Mouse (Mus musculus): Measurements from ENCODE around the gene Smg7.

Smg7 gene

GRCm38 (mm10) chr1:152807619-152808391 lies 94.6 kb downstream of the Smg7 start:
- no peak for DNase-seq (ENCODE audit: low spot score)

DNA sequence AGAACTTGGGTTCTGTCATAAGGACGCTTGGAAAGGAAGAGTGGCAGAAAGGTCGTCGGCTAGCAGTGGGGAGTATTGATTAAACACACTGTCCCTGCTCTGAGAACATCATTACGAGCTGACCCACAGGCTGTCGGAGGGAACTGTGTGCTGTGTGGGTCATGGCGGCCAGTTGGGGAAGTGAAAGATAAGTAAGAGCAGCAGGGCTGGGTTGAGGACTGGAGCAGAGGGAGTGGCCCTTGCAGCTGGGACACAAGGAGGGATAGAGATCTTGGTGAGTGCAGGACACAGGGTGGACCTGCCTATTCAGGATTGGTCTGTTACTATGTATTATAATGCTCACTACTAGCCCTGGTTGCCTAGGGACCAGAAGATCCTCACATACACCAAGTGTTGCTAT lies 97.5 kb downstream of the Smg7 start:
- DNase-seq (ENCODE audit: low spot score): no peak

- DNase-seq (ENCODE audit: low spot score): no peak
Observed at GRCm38 (mm10) chr1:152800633-152801176, 101.7 kb downstream of the Smg7 start.

DNA sequence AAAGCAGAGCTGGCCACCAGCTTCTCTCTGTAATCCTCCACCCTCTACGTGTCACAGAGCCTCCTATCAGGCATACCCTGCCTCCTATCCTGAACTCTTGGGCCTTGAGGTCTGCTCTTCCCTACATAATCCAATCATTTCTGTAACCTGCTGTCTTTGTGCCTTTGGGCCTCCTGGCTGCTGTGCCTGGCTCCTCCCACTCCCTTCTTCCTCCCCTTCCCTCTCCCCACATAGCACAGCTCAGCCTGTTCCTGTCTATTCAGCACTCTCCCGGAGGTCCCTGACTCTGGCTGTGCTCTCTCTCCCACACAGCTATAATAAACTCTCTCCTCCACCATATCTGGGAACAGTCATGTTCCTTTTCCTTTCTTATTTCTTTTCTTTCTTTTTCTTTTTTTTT lies 102.5 kb downstream of the Smg7 start, which contains the start of gene Ncf2:
Ncf2 (plus strand) TSS at position 298 of the 400 bp plus-strand sequence.
- DNase-seq (ENCODE audit: low spot score): peak; percentile 47

DNA sequence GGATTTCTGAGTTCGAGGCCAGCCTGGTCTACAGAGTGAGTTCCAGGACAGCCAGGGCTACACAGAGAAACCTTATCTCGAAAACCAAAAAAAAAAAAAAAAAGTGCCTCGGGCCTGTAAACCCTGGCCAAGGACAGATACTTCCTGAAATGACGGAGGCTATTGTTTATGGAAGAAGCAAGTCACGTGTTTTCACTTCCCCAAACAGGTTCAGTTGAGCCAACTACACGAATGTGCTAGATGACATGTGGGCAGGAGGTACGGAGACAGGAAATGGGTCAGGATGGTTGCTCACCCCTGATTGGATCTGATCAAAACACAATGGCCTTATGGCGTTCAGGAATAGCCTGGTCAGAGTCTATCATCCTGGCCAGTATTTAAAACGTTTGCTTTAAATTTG lies 104.3 kb downstream of the Smg7 start:
- no peak for DNase-seq (ENCODE audit: low spot score)

DNA sequence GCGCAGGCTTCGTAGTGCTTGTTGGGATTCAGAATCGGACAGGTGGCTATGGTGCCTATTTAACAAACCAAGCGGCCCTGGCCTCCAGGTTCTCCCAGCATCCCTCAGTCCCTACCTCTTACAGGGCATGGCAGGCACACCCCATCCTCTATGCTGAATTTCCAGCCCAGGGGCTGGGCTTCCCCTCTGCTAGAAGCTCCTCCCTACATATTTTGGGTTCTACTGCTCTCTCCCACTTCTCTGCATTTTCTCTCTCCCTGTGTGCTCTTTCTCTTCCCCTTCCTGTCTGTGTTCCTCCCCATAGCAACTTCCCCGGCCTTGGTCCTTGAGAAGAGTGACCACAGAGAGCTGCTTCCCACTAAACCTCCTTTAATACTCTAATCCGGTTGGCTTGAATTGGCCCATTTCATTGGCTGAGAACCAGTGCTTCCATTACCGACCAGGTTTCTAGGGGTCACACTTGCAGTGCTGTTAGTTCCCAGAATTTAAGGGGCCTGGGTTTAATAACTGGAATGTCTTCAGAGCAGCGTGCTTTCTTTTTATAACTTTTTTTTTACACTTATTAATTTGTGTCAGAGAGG lies 105.7 kb downstream of the Smg7 start:
- no peak for DNase-seq (ENCODE audit: low spot score)

DNA sequence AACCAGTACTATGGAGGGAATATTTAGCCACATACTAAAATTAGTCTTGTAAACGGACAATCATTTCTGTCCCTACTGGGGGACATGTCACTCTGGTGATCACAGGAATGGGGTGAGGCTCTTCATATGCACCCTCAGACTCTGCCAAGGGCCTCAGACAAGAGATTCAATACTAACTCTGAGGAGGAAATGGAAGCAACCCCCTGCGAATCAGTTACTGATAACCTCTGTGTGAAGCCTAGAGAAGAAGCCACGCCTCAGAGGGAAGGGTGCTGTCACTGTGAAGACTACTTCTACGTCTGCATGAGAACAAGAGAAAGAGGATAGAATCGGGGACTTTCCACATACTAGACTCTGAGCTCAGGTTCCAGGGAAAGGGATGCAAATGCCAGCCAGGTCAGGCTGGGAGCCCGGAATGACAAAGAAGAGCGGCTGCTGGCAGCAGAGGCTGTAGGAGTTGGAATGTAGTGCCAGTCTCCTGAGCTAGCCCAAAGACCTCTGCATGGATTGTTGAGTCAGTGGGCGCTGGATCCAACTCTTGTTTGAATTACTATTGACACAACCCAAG lies 106.7 kb downstream of the Smg7 start:
- DNase-seq (ENCODE audit: low spot score): no peak

DNA sequence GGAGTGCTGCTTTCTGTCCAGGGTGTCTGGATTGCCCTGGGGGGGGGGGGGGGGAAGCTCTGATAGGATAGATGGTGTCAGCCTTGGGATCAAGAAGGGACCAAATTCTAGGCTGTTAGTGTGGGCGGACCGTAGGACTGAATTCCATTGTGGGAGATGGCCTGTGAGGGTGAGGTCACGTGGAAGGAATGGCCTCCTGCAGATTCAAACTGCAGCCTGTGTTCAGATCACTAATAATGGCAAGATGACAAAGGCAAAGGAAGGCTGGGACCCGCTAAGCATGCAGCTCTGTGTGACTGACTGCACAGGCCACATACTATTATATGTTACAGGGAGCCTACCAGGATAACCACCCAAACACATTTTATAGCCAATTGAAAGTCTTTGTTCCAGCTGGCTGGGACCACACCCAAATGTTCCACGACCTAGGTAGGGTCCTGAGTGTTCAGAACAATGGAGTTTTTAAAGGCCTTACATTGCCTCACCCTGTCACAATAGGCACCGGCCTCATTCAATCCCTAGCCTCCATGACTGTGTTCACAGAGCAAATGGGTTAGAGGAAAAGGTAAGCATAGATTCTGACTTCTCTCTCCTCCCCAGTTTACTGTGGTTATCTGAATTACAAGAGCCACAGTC lies 108.8 kb downstream of the Smg7 start:
- DNase-seq (ENCODE audit: low spot score): peak; percentile 63

- peak; percentile 70 for DNase-seq (ENCODE audit: low spot score)
Observed at GRCm38 (mm10) chr1:152792736-152793494, 109.5 kb downstream of the Smg7 start.

- DNase-seq (ENCODE audit: low spot score): peak; percentile 63
Observed at GRCm38 (mm10) chr1:152791269-152791668, 111.2 kb downstream of the Smg7 start.

- peak; percentile 31 for DNase-seq (ENCODE audit: low spot score)
Observed at GRCm38 (mm10) chr1:152790821-152791220, 111.6 kb downstream of the Smg7 start.

DNA sequence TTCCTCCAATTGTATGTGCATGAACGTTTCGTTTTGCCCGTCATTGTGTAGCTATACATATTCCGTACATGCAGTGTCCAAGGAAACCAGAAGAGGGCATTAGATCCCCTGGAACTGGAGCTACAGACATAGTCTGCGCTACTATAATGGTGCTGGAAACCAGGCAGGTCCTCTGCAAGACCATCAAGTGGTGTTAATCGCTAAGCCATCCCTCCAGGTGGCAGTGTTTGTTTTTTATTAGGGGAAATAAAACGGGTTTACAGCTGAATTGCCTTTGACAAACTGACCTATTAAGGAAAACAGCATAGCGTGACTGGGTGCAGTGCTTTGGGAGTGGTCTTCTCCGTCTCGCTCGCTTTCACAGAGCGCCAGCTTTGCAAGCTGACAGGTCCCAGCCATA lies 112.2 kb downstream of the Smg7 start:
- peak; percentile 85 for DNase-seq (ENCODE audit: low spot score)

- DNase-seq (ENCODE audit: low spot score): peak; percentile 51
Observed at GRCm38 (mm10) chr1:152788121-152788660, 114.3 kb downstream of the Smg7 start.

Measured in embryo, embryonic 10.5 days (tissue).